8 mouse cellular contexts compared by ENCODE assay signal in genomic region chr7:73540202-73541078, GRCm38 (mm10). TPM values are rescaled to one million over a fixed set of nuclear protein-coding genes. Genes with fewer than 3 reads are reported as not detected.
DNase-seq lines count a peak whose midpoint lies in the region; ATAC-seq lines count a peak whose summit lies in the region.

No protein-coding gene starts in this region.

- under 1% methylated on average over 12 of the region's 12 CpGs for WGBS in kidney, embryonic 14.5 days
- WGBS in hindbrain, embryonic 10.5 days = 4% methylated on average over 12 of the region's 12 CpGs
- WGBS in midbrain, embryonic 13.5 days = 2% methylated on average over 12 of the region's 12 CpGs

- DNase-seq in kidney, postnatal 36 days = no peak
- peak; percentile 61 for DNase-seq in NIH3T3 (ENCODE audit: low read depth)
- peak; percentile 2 for DNase-seq in hindbrain, embryonic 10.5 days (ENCODE audit: low spot score)
- no peak for DNase-seq in cerebellum, adult 11-12 months
- DNase-seq in layer of hippocampus, adult 9-11 months = no peak
- no peak for DNase-seq in ovary, postnatal 36 days (ENCODE audit: low spot score)

- H3K36me3 ChIP-seq in kidney, embryonic 14.5 days (ENCODE audit: control insufficient read depth, insufficient read depth, low read length) = peaks cover 19% of the 10 kb centered on the region
- peaks cover 34% of the 10 kb centered on the region for H3K36me3 ChIP-seq in hindbrain, embryonic 10.5 days
- H3K36me3 ChIP-seq in midbrain, embryonic 13.5 days = peaks cover 4% of the 10 kb centered on the region

- H3K9ac ChIP-seq in kidney, embryonic 14.5 days (ENCODE audit: low read depth, low read length) = peak overlapping the region; percentile 95
- H3K9ac ChIP-seq in midbrain, embryonic 13.5 days (replicated peaks) = peak overlapping the region; percentile 78

- H3K4me3 ChIP-seq in kidney, embryonic 14.5 days (ENCODE audit: low read length) = peak overlapping the region; percentile 80
- peak overlapping the region; percentile 76 for H3K4me3 ChIP-seq in hindbrain, embryonic 10.5 days
- H3K4me3 ChIP-seq in midbrain, embryonic 13.5 days (replicated peaks) = peak overlapping the region; percentile 74

- ATAC-seq in kidney, embryonic 14.5 days (ENCODE audit: low FRiP score, low TSS enrichment) = no peak
- ATAC-seq in midbrain, embryonic 13.5 days = no peak

- peak overlapping the region; percentile 48 for H3K4me2 ChIP-seq in kidney, embryonic 14.5 days (replicated peaks; ENCODE audit: low read depth, low read length)
- H3K4me2 ChIP-seq in midbrain, embryonic 13.5 days (replicated peaks) = peak overlapping the region; percentile 64

- H3K27me3 ChIP-seq in kidney, embryonic 14.5 days (ENCODE audit: control insufficient read depth, insufficient read depth, low read length) = no peaks in the 10 kb centered on the region
- no peaks in the 10 kb centered on the region for H3K27me3 ChIP-seq in hindbrain, embryonic 10.5 days (ENCODE audit: insufficient read depth, poor library complexity, severe bottlenecking)
- H3K27me3 ChIP-seq in midbrain, embryonic 13.5 days = no peaks in the 10 kb centered on the region

- H3K9me3 ChIP-seq in kidney, embryonic 14.5 days (ENCODE audit: control insufficient read depth, low read length) = no peaks in the 10 kb centered on the region
- no peaks in the 10 kb centered on the region for H3K9me3 ChIP-seq in hindbrain, embryonic 10.5 days
- H3K9me3 ChIP-seq in midbrain, embryonic 13.5 days = no peaks in the 10 kb centered on the region

- H3K4me1 ChIP-seq in kidney, embryonic 14.5 days (ENCODE audit: control insufficient read depth, insufficient read depth, low read length) = peaks cover 13% of the 10 kb centered on the region; the same call in 1 of the 2 replicates
- peaks cover 15% of the 10 kb centered on the region for H3K4me1 ChIP-seq in hindbrain, embryonic 10.5 days (replicated peaks)
- H3K4me1 ChIP-seq in midbrain, embryonic 13.5 days (replicated peaks) = peaks cover 28% of the 10 kb centered on the region

- peak overlapping the region; percentile 87 for H3K27ac ChIP-seq in kidney, embryonic 14.5 days (ENCODE audit: low read depth, low read length)
- H3K27ac ChIP-seq in hindbrain, embryonic 10.5 days = peak overlapping the region; percentile 98
- H3K27ac ChIP-seq in midbrain, embryonic 13.5 days = peak overlapping the region; percentile 75

RNA-seq across cellular contexts. Expression of gene Chd2, which starts 1.2 kb away (rescaled TPM):
- 43.7 and 70.9 TPM in 2 replicates for polyA plus RNA-seq in kidney, embryonic 14.5 days (2014; fragmentation: Nextera tagmentation; extraction: Ambion mirVana)
- polyA plus RNA-seq in hindbrain, embryonic 10.5 days (2016; fragmentation: Nextera tagmentation; extraction: Ambion mirVana) = 37.1 and 38.9 TPM in 2 replicates
- 48.5 and 57.4 TPM in 2 replicates for polyA plus RNA-seq in midbrain, embryonic 13.5 days (2015; fragmentation: Nextera tagmentation; extraction: Ambion mirVana)

Comparison
In these comparisons a context has a peak if more than half of its experiments do, and no peak if none do; other contexts are left out.
1. DNase-seq: peak in NIH3T3 (single experiment) and hindbrain, embryonic 10.5 days (single experiment); none in kidney, postnatal 36 days (0 of 2), cerebellum, adult 11-12 months (single experiment), layer of hippocampus, adult 9-11 months (single experiment) and ovary, postnatal 36 days (single experiment).
2. Peak in every context shown above with its lines, with median percentiles within 50 percentile points of each other: H3K27ac ChIP-seq and H3K4me3 ChIP-seq.